Mouse (Mus musculus) brain, embryonic 14.5 days (tissue): ENCODE measurements around the gene Zfp689.
A peak's percentile ranks its signal among the peaks of the same experiment; 100 is the strongest.

Experiments used
- CTCF ChIP-seq: fragments of 200-500 bp; IDR thresholded peaks from 2 replicates; pipeline ENCODE4 v1.5.1; 2012; ENCODE audit warnings: inconsistent platforms, mild to moderate bottlenecking, moderate library complexity, borderline replicate concordance; ENCODE audit not compliant: insufficient read depth, insufficient read length; ENCODE audit errors: extremely low read depth
- POLR2A ChIP-seq: fragments of 200-500 bp; IDR thresholded peaks from 2 replicates; pipeline ENCODE4 v1.6.1; 2012; ENCODE audit warnings: mild to moderate bottlenecking, inconsistent platforms, borderline replicate concordance; ENCODE audit not compliant: poor library complexity, insufficient read depth, insufficient read length, severe bottlenecking; ENCODE audit errors: extremely low read depth

GRCm38 (mm10) chr7:127477687-127478634 lies 29.0 kb upstream of the Zfp689 start:
- TF ChIP-seq POLR2A: peak; percentile 43; the same call in 1 of the 2 replicates
- TF ChIP-seq CTCF: no peak
